Mouse (Mus musculus): Measurements from ENCODE around the gene Pa2g4. TPM values are rescaled to one million over a fixed set of nuclear protein-coding genes. Genes with fewer than 3 reads are reported as not detected.

The Pa2g4 gene
- total RNA-seq, 2 experiments from 2014 or later = 56.7 to 62.7 TPM

- no peak for DNase-seq (ENCODE audit: low spot score in 2 of 2)
- intact Hi-C loops (cut with DNase I) = no loop called here
Observed at GRCm38 (mm10) chr10:128515044-128515443, 50.7 kb downstream of the Pa2g4 start.

GRCm38 (mm10) chr10:128511761-128512160 is 54.0 kb downstream of the Pa2g4 start:
- intact Hi-C loops (cut with DNase I) = no loop called here
- DNase-seq (ENCODE audit: low spot score in 2 of 2) = no peak

- DNase-seq (ENCODE audit: low spot score in 2 of 2) = no peak
- intact Hi-C loops (cut with DNase I) = no loop called here
Observed at GRCm38 (mm10) chr10:128511189-128511588, 54.6 kb downstream of the Pa2g4 start.

GRCm38 (mm10) chr10:128510301-128510700 is 55.5 kb downstream of the Pa2g4 start:
- intact Hi-C loops (cut with DNase I) = no loop called here
- DNase-seq (ENCODE audit: low spot score in 2 of 2) = no peak

- no peak for DNase-seq (ENCODE audit: low spot score in 2 of 2)
- intact Hi-C loops (cut with DNase I) = no loop called here
Observed at GRCm38 (mm10) chr10:128509831-128510230, 56.0 kb downstream of the Pa2g4 start.

- intact Hi-C loops (cut with DNase I) = no loop called here
- no peak for DNase-seq (ENCODE audit: low spot score in 2 of 2)
Observed at GRCm38 (mm10) chr10:128509203-128509602, 56.6 kb downstream of the Pa2g4 start.

- DNase-seq (ENCODE audit: low spot score in 2 of 2) = no peak
- intact Hi-C loops (cut with DNase I) = no loop called here
Observed at GRCm38 (mm10) chr10:128508260-128508659, 57.5 kb downstream of the Pa2g4 start.

Small RNA genes lying within 50 kb of the gene (microRNA-seq; reads per million reads assigned to microRNA genes)
- gene Gm47275 (0 reads per million in 2 experiments), gene Mir6916 (0 reads per million in 2 experiments), gene Mir6917 (0 reads per million in 2 experiments)

Other genes with a start within 250 kb of the Pa2g4 start
- 10 to 100 TPM; 64.7 to 70.5 TPM for gene Cnpy2, start 243.5 kb downstream of the Pa2g4 start, total RNA-seq (2021)
- 100 to 1,000 TPM; 227 to 229 TPM for gene Cs, start 228.3 kb downstream of the Pa2g4 start, total RNA-seq (2021)
- gene Coq10a, start 197.0 kb downstream of the Pa2g4 start, total RNA-seq (2021) = 10 to 100 TPM; 60.4 to 63.8 TPM
- gene Ankrd52, start 188.9 kb downstream of the Pa2g4 start, total RNA-seq (2021) = 10 to 100 TPM; 65.1 to 68.9 TPM
- under 1 TPM; 0.30 to 0.32 TPM for gene Slc39a5, start 164.8 kb downstream of the Pa2g4 start, total RNA-seq (2021)
- 10 to 100 TPM; 87.8 to 89.7 TPM for gene Nabp2, start 154.5 kb downstream of the Pa2g4 start, total RNA-seq (2021)
- gene Rnf41, start 154.3 kb downstream of the Pa2g4 start, total RNA-seq (2021) = 10 to 100 TPM; 76.7 to 78.6 TPM
- 100 to 1,000 TPM; 228 to 232 TPM for gene Smarcc2, start 106.7 kb downstream of the Pa2g4 start, total RNA-seq (2021)
- 100 to 1,000 TPM; 616 to 641 TPM for gene Myl6, start 71.8 kb downstream of the Pa2g4 start, total RNA-seq (2021)
- gene Myl6b, start 67.3 kb downstream of the Pa2g4 start, total RNA-seq (2021) = 10 to 100 TPM; 22.9 to 24.0 TPM
- gene Esyt1, start 40.1 kb downstream of the Pa2g4 start, total RNA-seq (2021) = 1 to 10 TPM; 7.9 to 8.0 TPM
- gene Zc3h10, start 18.2 kb downstream of the Pa2g4 start, total RNA-seq (2021) = 10 to 100 TPM; 13.2 to 13.5 TPM
- 1,000 to 10,000 TPM; 1,545 to 1,604 TPM for gene Rpl41, start 16.7 kb downstream of the Pa2g4 start, total RNA-seq (2021)
- gene Erbb3, start 23.7 kb upstream of the Pa2g4 start, total RNA-seq (2021) = 1 to 10 TPM; 5.8 to 7.6 TPM
- 100 to 1,000 TPM; 235 to 247 TPM for gene Rps26, start 60.8 kb upstream of the Pa2g4 start, total RNA-seq (2021)
- gene Ikzf4, start 80.0 kb upstream of the Pa2g4 start, total RNA-seq (2021) = 10 to 100 TPM; 17.9 to 18.9 TPM
- gene Suox, start 108.1 kb upstream of the Pa2g4 start, total RNA-seq (2021) = 10 to 100 TPM; 10.8 to 12.3 TPM
- gene Rab5b, start 130.3 kb upstream of the Pa2g4 start, total RNA-seq (2021) = 100 to 1,000 TPM; 125 to 132 TPM
- gene Pmel, start 138.2 kb upstream of the Pa2g4 start, total RNA-seq (2021) = under 1 TPM; 0.39 to 0.96 TPM
- gene Cdk2, start 139.0 kb upstream of the Pa2g4 start, total RNA-seq (2021) = 1 to 10 TPM; 2.5 to 3.2 TPM
- gene Dgka, start 178.9 kb upstream of the Pa2g4 start, total RNA-seq (2021) = 1 to 10 TPM; 5.1 to 6.3 TPM
- gene Pym1, start 181.9 kb upstream of the Pa2g4 start, total RNA-seq (2021) = 10 to 100 TPM; 28.8 to 29.5 TPM
- gene Mmp19, start 224.9 kb upstream of the Pa2g4 start, total RNA-seq (2021) = under 1 TPM; 0.39 to 0.78 TPM
- gene Dnajc14, start 238.1 kb upstream of the Pa2g4 start, total RNA-seq (2021) = 10 to 100 TPM; 65.6 to 66.1 TPM
- 10 to 100 TPM in 1 of 2 experiments, 1 to 10 TPM in 1; 8.8 to 10.2 TPM for gene Tmem198b, start 238.4 kb upstream of the Pa2g4 start, total RNA-seq (2021)

All from left cerebral cortex, postnatal 25 days (tissue).